Mouse (Mus musculus) lung, postnatal 25 days (tissue): ENCODE measurements at regions not wholly inside any gene's neighbourhood (a gene's known extent, or its start where the extent isn't known, plus 50 kb on each side); places are given as distances from the start of the nearest gene placed in this dataset.

Experiments
- DNase-seq: peaks from one replicate; pipeline ENCODE4 v3.0.0; 2022; ENCODE audit warnings: low spot score

DNA sequence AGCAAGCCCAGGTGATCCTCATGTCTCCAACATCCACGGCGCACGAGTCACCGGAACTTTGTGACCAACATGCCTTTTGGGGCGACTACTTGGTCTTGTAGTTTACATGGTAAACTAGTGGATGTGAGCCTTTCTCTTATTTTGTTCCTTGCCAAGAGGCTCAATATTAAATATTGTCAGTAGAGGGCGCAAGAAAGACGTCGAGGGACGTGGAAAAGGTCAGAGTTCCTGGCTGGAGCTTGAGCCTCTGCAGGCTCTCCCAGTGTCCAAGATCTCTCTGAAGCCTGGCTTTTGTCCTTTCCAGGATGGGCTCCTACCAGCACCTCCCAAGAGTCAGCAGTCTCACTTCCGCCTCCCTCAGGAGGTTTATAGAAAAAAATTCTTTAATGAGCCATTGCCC is 458.8 kb downstream of the Tmem182 start:
- no peak for DNase-seq

DNA sequence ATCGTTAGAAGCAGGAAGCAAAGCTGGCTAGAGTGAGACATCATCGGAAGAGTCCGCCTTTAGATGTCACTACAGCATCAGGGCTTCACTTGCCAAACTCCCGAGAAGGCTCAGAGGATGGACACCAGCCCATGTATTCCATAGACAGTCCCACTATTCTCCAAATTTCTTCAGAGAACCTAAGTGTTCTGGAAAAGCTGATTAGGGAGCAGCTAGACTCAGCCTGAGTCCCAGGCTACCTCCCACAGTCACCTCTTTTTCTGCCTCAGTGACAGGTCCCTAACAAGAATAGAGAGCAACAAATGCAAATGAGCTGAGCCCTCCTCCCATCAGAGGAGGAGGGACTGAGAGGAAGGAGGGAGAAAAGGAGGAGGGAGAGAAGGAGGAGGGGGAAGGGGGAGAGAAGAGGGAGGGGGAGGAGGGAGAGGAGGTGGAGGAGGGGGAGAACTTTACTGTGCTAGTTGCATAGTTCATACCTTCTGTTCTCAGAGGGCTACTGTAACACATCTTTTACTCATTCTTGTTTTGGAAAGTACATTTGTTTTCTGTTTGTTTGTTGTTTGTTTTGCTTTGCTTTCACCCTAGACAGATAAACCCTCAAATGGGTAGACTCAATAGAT is 465.8 kb downstream of the Tmem182 start:
- no peak for DNase-seq

DNA sequence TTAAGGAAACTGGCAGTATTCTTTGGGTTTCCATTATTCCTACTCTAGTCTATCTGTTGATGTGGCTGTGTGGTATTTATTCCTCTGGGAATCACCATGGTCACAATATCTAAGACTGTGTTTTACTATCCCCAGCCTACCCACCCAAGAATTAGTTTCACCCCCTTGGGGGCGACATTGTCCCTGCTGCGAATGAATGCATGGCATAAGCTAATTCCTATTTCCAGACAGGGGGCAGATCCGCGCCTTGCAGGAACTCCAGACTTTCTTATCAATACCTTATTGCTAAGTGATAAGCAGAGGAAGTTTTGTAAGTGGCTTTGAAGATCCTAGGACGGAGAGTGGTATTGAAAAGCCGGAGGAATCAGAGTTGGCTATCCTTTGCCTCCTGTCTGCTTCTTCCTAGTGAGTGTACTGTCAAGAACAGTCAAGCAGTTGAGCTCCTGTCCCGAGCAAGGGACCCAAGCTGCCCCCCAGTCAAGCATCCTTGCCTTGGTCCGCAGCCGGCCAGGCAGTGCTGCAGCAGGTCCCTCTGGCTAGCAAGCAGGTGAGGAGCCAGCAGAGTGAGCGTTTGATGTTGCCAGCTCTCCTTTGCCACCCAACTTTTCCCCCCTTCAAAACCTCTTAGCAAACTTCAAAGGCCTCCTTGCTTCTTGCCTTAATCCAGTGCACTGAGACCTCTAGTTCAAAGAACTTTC is 469.3 kb downstream of the Tmem182 start:
- no peak for DNase-seq

DNA sequence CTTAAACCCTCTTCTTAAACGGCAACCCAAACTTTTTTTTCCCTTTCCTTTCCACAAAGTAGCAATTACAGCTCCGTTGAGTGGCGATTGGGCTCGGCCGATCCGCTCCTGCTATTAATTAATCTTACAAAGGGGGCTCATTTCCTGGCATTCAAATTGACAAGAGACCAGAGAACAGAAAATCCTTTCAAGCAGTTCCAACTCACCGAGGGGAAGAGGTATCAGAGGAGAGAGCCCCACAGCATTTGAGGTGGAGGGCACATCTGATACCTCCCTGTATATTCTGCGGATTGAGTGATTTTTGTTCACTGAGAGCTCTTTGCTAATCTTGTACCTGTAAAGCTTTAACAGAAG is 469.8 kb downstream of the Tmem182 start:
- no peak for DNase-seq

DNA sequence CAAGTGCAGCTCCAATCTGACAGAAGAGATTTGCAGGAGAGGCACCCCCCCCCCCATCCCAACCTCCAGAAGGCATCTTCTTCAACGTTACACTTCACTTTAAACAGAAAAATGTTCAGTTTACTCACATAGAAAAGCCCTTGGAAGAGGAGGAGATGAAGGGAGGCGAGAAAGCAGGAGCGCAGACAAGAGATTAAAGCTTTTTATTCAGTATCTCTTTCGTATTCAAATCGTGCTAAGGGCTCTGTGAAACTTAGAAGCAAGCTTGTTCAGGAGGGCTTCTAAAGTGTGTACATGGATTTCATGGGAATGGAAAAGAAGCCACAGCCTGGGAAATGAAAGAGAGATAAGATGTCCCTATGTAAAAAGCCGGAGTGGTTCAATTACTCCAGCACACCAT is 470.2 kb downstream of the Tmem182 start:
- DNase-seq, result no peak

DNA sequence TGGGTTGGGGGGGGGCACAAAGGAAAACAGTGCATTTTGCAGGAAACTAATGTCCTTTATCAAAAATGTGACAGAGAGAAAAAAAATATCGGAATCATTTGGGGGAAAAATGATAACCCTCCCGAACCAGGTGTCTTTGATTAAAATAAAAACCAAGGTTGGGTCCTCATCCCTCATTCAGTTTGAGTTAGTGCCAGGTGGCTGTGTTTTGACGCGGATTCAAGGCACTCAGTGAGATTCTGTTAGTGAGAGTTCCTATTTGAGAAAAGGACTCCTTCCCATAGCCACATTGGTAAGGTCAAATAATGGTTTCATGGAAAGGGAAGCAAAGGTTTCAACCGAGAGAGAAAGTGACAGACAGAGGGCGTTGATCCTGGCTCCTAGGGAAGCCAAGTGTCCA is 470.9 kb downstream of the Tmem182 start:
- no peak for DNase-seq

DNA sequence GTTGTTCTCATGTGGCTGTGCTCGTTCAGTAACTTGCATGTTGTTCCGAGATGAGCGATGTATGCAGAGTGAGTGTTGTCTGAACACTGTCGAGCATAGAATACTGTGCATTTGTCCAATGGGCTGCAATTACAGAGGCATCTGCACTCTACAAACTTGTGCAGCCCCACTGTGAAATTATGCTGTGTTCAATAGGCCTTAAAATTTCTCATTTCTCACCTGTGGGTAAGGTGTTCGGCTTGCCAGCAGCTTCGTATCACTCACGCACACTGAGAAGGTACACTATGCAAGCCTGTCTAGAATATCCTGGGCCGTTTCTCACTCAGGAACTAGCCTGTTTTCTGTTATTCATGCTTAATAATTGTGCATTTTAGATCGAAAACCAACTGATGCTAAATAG is 479.8 kb downstream of the Tmem182 start:
- DNase-seq, result no peak

DNA sequence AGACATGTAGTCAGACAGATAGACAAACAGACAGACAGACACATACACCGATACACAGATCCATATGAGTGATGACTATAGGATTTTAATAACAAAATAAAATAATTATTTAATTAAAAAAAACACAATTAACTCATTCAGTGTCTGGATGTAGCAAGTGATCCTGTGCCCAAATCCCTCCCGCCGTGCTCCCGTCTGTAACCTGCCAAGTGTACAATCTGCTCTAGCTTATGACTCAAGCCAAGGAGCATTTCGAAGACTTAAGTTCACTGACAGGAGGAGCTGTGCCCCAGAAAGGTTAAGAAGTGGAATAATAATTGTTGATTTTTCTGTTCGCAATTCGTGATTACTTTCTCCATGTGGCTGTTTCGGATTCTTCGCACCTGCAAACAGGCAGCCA is 480.8 kb downstream of the Tmem182 start:
- no peak for DNase-seq

DNA sequence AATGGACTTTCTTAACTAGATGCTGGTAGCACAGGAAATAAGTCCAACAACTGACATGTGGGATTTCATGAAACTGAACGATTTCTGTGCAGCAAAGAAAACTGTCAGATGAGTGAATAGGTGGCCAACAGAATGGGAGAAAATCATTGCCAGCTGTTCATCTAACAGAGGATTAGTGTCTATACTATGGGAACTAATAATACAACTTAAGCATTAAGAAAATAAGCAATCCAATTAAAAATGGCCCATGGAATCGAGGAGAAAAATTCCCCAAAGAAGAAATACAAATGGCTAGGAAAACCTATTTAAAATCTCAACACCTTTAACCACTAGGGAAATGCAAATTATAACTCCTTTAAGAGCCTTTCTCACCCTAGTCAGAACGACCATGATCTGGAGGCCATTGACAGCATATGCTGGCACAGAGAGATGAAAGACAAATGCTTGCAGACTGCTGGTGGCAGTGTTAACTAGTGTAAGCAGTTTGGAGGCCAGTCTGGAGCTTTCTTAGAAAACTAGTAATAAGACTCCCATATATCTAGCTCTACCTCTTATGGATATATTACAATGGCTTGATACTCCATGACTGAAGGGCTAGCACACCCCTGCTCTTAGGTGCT is 521.6 kb downstream of the Tmem182 start:
- DNase-seq, result no peak

DNA sequence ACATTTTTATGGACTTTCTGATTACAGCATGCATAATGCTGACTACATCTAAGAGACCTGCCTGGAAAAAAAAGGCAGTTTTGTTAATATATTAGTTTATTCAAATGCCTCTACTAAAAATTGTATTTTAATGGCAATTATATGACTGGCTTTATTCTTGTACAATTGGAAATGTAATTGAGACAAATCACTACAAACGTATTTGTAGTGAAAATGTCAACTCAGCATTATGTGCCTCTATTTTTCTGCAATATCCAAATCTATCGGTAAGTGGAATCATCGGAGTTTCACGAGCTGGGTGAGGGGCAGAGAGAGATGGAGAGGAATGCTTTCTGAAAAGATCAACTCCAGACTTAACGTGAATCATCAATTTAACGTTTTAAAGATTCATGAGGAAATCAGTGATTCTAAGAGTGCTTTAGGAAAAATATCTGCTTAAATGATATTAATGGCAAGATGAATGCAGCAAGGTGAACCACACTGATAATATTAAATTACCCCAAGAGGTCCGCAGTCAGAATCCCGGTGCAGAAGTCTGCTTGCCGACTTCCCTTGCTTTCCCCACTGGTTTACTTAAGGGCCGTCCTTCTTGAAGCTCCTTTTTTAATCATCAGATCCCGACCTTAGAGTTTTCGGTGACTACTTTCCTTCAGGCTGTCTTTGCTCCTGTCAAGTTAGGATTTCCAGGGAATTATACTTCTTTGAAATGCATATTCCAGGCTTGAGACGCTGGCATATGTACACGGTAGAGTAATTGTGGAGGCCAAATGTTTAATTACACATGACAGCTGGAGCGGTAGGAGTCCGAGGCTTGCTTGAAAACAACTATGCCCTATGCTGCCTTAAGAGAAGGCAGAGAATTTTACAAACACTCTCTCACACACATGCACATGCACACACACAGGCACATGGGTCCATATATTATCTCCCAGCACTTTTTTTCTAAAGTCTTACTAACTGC is 544.7 kb downstream of the Tmem182 start:
- DNase-seq, result no peak

DNA sequence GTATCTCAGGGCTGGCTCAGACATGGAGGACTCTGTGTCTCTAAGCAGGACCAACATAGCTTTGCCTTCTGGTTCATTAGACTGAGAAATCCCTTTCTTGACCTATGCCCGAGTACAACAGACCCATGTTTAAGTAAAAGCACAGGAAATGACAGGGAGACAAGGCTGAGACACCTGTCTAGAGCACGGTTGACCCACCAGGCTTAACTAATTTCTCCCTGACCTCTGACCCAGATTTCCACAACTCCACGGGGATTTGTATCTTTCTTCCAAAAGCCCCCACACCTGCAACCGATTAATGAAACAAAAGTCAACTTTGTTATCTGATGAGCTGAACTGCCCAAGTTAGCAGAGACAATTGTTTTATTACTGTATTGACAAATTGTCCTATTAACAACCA is 553.7 kb downstream of the Tmem182 start:
- DNase-seq, result no peak

DNA sequence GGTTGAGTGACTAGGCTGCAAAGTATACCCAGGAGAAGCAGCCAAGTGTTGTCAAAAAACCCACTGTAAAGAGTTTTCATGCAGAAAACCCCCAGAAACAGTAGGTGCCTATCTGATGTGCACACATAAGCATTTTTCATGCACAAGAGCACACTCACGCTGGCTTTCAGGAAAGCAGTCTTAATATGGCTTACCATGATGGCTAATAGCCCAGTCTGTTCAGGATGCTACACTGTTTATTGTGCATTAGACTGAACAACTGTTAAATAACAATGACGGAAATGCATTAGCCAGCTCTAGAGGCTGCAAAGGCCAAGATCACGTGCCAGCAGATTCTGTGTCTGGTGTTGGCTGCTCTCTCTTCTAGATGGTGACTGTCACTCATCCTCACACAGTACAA is 556.1 kb downstream of the Tmem182 start:
- no peak for DNase-seq

DNA sequence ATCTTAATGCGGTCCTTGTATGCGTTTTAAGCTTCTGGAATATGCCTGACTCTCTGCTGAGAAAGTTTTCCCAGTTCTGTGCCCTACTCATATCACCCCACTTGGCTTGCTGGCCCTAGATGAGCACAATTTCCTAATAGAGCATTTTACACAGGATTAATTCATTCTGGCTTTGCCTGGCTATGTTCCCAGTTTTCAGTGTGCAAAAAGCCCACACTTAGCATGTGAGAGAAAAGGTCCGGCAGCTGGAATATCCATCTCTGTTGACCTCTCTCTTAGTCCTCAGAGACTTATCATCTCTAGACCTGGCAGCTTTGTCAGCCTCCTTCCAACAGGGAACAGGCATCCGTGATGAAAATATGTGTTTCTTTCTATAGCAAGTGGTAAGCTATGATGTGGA is 574.6 kb downstream of the Tmem182 start:
- peak; percentile 10 for DNase-seq

DNA sequence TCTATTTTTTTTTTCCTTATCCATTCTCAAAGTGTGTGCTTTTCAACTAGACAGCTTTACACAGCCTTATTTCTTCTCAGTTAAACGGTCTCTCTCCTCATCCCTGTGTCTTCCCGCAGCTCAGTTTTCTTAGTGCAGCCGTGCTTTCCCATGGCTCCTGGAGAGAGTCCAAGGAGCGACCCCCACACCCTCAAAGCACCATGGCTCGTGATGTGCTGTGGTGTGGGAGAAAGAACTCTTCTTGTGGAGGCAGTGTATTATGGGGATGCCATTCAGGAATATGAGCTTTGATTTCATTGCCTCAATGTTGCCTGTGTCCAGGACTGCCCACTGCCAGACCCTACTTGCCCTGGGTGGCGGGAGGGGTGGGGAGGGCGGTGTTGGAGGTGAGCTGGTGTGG is 576.1 kb downstream of the Tmem182 start:
- DNase-seq, result no peak

DNA sequence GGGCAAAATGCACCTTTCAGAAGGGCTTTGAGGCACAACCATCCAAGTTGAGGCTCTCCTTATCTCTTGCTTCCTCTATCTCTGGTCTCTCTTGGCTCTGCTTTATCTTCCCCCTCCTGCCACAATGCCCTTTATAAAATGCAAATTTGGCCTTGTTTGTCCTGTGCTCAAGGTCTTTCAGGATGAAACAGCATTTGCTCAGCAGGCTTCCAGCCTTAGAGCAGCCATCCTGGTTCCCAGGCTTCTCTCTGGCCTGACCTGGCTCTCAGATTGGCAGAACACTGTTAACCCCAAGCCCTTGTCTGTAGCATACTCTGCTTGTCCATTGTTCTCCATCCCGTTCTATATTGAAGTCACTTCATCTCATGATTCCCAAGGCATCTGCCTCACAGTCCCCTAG is 579.3 kb downstream of the Tmem182 start:
- no peak for DNase-seq

DNA sequence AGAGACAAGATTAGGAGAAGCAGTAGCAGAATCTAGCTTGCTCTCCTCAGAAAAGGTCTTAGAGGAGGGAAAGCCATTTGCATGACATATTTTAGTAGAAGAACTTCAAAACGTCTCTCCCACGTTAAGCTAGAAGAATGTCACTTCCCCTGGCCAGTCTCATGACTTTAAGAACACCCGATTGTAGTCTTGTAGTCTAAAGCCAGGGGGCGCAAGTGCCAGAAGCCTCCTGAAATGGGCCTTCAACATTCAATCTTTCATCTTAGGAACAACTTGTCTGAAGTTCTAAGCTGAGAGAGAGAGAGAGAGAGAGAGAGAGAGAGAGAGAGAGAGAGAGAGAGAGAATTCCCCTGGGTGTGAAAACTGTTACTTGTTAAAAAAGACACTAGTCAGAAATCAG is 581.0 kb downstream of the Tmem182 start:
- DNase-seq, result no peak

DNA sequence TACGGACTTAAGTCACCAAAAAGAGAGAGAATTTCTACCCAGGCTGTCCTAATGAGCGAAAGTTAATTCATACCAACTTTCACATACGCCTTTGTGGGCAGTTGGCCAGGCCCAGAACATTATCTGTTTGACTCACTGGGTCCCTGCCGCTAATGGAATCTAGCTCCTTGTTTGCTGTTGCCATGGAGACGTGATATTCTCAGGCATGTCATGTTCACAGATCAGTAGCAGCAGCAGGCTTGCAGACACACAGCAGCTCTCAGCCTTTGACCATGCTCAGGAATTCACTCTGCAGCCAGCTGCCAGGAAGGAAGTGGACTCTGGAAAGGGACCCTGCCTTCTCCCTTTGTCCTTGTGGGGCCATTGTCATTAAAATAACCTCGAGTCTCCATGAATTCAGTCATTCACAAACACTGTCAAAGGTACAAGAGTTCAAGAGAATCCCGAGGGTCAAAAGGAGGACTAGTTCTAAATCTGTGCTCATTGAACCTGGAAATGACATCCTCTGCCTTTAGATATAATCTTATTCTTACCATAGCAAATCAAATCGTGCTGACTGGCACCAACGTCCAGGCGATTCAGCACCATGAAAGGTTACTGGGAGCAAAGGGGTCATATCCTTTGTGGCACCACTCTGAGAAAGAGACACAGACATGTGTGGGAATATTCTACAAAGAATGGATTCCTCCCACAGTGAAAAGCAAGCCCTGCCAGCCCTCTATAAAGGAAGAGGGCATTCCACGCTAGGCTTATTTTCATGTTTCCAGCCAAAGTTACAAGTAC is 584.9 kb downstream of the Tmem182 start:
- peak; percentile 49 for DNase-seq

DNA sequence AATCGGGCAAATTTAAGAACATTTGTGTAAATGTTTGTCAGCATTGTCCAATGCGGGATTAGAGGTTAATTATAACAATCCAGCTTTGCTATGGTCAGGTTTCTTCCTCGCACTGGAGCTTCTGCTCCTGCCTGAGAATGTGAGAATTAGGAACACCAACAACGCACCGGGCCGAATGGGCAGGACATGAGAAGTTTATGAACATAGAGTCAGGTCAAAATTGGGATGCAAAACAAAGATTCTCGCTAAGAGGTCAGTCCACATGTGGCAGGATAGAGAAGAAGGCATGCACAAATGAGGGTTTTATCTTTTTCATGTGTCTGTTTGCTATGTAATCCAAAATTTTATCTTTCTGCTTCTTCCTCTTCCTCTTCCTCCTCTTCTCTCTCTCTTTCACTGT is 585.7 kb downstream of the Tmem182 start:
- DNase-seq, result no peak

DNA sequence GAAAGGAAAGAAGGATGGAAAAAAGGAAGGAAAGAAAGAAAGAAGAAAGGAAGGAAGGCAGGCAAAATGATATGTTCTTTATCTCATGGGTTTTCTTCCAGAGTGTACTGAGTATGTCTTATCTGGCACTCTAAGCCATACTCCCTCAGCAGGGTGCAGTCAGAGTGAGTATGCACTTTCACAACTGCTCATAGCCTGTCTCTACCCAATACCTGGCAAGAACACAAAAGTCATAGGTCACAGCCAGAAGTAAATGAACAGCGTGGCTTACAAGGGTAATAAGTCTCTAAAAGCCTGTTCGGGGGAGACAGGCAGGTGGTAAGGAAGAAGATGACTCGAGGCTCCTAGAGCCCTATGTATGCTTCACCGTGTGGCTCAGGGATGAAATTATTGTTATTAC is 587.9 kb downstream of the Tmem182 start:
- DNase-seq, result no peak

DNA sequence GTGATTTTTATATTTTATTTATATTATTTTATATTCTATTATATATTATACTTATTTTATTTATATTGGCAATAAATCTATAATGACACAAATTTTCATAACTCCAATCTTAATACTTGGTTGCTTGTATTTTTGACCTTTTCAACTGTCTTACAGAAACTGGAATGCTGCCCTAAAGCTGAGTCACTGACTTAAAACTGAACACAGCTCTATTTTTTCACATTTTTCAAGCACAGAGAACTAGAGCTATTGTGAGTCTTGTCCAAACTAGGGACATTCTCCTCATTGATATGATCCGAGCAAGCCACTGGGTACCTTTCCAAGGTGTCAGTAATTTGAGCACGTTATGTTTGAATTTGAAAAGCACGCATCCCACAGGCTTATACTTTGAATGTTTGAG is 589.7 kb downstream of the Tmem182 start:
- DNase-seq, result no peak

DNA sequence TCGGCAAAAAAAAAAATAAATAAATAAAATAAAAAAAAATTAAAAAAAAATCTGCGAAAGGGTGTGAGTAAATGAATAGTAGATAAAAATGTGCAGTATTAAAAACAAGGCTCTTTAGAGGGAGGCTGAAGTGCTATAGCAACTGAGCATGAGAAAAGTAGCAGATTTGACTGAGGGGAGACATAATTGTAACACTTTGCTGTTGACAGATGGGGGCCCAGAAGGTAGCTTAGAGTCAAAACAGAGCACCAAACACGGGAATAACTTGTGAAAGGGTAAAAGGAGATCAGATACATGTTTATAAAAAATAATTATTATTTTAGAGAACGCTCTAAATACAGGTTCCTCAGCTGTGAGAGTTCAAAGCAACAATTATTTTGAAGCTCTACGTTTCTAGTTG is 605.1 kb downstream of the Tmem182 start:
- no peak for DNase-seq

DNA sequence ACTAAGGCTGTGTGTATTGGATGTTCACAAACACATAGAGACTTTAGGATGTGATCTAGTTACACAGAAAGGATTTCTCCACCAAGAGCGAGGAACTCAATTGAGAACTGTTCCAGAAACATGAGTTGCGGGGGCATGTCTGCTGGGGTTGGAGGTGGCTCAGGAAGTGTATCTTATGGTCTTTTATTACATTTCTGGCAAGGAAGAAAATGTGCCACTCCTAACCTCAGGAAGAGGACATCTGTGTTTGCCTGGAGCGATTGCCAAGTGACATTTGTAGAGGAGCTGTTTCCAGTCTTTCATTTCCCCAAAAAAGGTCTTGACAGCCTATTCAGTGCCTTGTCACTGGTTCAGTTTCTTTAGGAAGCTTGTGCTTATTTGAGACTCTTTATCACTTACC is 606.2 kb downstream of the Tmem182 start:
- DNase-seq, result no peak
